ENCODE assay signal across 8 mouse cellular contexts in the genomic region with DNA sequence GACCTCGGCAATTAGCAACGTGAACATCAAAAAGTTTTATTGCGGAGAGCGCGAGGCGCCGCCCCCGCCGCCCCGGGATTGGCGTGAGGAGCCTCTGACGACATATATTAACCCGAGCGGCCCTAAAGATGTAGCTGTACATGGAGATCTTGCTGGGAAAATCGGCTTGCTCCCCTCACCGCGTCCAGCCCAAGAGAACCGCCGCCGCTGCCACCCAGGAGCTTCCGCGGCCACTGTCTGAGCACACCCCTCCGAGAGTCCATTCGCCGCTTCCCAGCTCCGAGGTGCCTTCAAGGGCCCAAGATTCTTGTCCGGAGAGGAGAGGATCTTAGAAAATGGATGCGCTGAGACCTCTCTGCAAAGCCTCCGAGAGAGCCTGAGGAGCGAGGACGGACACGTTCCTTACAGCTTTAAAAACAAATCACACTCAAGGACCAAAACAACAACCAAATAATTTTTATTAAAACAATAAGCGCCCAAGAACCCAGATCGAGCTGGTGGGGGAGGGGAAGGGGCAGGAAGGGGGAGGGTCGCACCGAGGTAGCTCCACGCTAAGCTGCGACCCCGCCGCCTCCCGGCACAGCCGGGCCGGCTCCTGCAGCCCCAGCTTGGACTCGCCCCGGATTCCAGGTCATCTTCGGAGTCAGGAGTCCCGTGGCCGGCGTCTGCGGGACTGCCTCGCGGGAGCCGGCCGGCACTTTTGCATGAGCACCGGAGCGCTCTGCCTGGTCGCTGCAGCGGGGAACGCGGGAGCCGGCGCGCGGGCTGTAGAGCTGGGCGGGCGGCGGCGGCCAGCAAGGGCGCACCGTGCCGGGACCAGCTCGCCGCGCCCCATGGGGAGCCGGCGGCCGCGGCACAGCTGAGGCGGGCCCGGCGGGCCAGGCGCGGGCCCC. TPM values are rescaled to one million over a fixed set of nuclear protein-coding genes. Genes with fewer than 3 reads are reported as not detected.
A peak's percentile ranks its signal among the peaks of the same experiment; 100 is the strongest.
DNase-seq lines count a peak whose midpoint lies in the region; ATAC-seq and TF ChIP-seq lines count a peak whose summit lies in the region.

Gene Hand2 (plus strand): TSS at position 133 of the 893 bp plus-strand sequence.

- peaks cover 96% of the 10 kb centered on the region for H3K27me3 ChIP-seq in kidney, postnatal 0 days (ENCODE audit: insufficient read depth, low read length)
- H3K27me3 ChIP-seq in embryonic facial prominence, embryonic 11.5 days (ENCODE audit: control insufficient read depth, insufficient read depth, low read length) = peaks cover 60% of the 10 kb centered on the region
- 0 out of 2 replicates have a peak, but pooled peaks cover 2% of the 10 kb centered on the region for H3K27me3 ChIP-seq in heart, embryonic 16.5 days (ENCODE audit: control insufficient read depth, insufficient read depth, low read length)
- peaks cover 96% of the 10 kb centered on the region for H3K27me3 ChIP-seq in liver, embryonic 12.5 days (replicated peaks)
- no peaks in the 10 kb centered on the region; the same call in 1 of the 2 replicates for H3K27me3 ChIP-seq in stomach, postnatal 0 days (ENCODE audit: control insufficient read depth, insufficient read depth, low read length)

- no peak for TF ChIP-seq CTCF in kidney, postnatal 0 days (IDR thresholded peaks at IDR 0.05; ENCODE audit: low read depth)
- TF ChIP-seq CTCF in stomach, postnatal 0 days (IDR thresholded peaks at IDR 0.05; ENCODE audit: low read depth) = no peak

- H3K4me1 ChIP-seq in kidney, postnatal 0 days (replicated peaks; ENCODE audit: insufficient read depth, low read length) = peaks cover 9% of the 10 kb centered on the region; the same call in 1 of the 2 replicates
- H3K4me1 ChIP-seq in embryonic facial prominence, embryonic 11.5 days (ENCODE audit: control insufficient read depth, insufficient read depth, low read length) = no peaks in the 10 kb centered on the region; the same call in 1 of the 2 replicates
- no peaks in the 10 kb centered on the region for H3K4me1 ChIP-seq in heart, embryonic 16.5 days (ENCODE audit: control insufficient read depth, insufficient read depth, low read length)
- no peaks in the 10 kb centered on the region for H3K4me1 ChIP-seq in liver, embryonic 12.5 days
- H3K4me1 ChIP-seq in stomach, postnatal 0 days (replicated peaks; ENCODE audit: control insufficient read depth, insufficient read depth) = no peaks in the 10 kb centered on the region; the same call in 1 of the 2 replicates

- DNase-seq in kidney, postnatal 0 days (ENCODE audit: low spot score) = no peak
- no peak for DNase-seq in kidney, adult 8-10 months
- peak; percentile 80 for DNase-seq in embryonic facial prominence, embryonic 11.5 days (ENCODE audit: low spot score)
- DNase-seq in stomach, postnatal 0 days (ENCODE audit: low spot score) = peak; percentile 59
- no peak for DNase-seq in cerebellum, adult 11 months
- no peak for DNase-seq in right cerebral cortex, postnatal 14 days

- H3K36me3 ChIP-seq in kidney, postnatal 0 days (ENCODE audit: insufficient read depth, low read length) = no peaks in the 10 kb centered on the region
- H3K36me3 ChIP-seq in embryonic facial prominence, embryonic 11.5 days (replicated peaks; ENCODE audit: control insufficient read depth, insufficient read depth, low read depth, low read length) = no peaks in the 10 kb centered on the region
- H3K36me3 ChIP-seq in heart, embryonic 16.5 days (ENCODE audit: control insufficient read depth, insufficient read depth) = no peaks in the 10 kb centered on the region
- no peaks in the 10 kb centered on the region for H3K36me3 ChIP-seq in liver, embryonic 12.5 days
- H3K36me3 ChIP-seq in stomach, postnatal 0 days (ENCODE audit: control insufficient read depth, insufficient read depth, low read length) = no peaks in the 10 kb centered on the region

- H3K4me3 ChIP-seq in kidney, postnatal 0 days (replicated peaks; ENCODE audit: low read depth, low read length) = peak within 1 kb of the TSS; percentile 30
- peak within 1 kb of the TSS; percentile 51 for H3K4me3 ChIP-seq in embryonic facial prominence, embryonic 11.5 days (ENCODE audit: low read depth, low read length)
- H3K4me3 ChIP-seq in heart, embryonic 16.5 days (ENCODE audit: low read length) = peak within 1 kb of the TSS; percentile 75
- peak within 1 kb of the TSS; percentile 51 for H3K4me3 ChIP-seq in liver, embryonic 12.5 days
- peak within 1 kb of the TSS; percentile 63 for H3K4me3 ChIP-seq in stomach, postnatal 0 days (ENCODE audit: low read depth, low read length)

- peak within 1 kb of the TSS; percentile 56 for H3K4me2 ChIP-seq in kidney, postnatal 0 days (ENCODE audit: low read length)
- H3K4me2 ChIP-seq in embryonic facial prominence, embryonic 11.5 days (ENCODE audit: low read depth, low read length) = peak within 1 kb of the TSS; percentile 64
- H3K4me2 ChIP-seq in heart, embryonic 16.5 days (ENCODE audit: low read depth, low read length) = peak within 1 kb of the TSS; percentile 72
- H3K4me2 ChIP-seq in liver, embryonic 12.5 days = peak within 1 kb of the TSS; percentile 52
- peak within 1 kb of the TSS; percentile 55 for H3K4me2 ChIP-seq in stomach, postnatal 0 days (replicated peaks; ENCODE audit: low read depth)

- WGBS in kidney, postnatal 0 days = under 1% methylated on average over 67 of the region's 83 CpGs
- under 1% methylated on average over 58 of the region's 83 CpGs for WGBS in embryonic facial prominence, embryonic 11.5 days
- WGBS in heart, embryonic 16.5 days = under 1% methylated on average over 83 of the region's 83 CpGs
- 1% methylated on average over 77 of the region's 83 CpGs for WGBS in liver, embryonic 12.5 days (ENCODE audit: insufficient replicate concordance)
- WGBS in stomach, postnatal 0 days = under 1% methylated on average over 62 of the region's 83 CpGs

- ATAC-seq in kidney, postnatal 0 days (replicated peaks; ENCODE audit: low FRiP score, low read depth) = peak; percentile 53; the same call in 1 of the 2 replicates
- peak; percentile 50; the same call in 1 of the 2 replicates for ATAC-seq in embryonic facial prominence, embryonic 11.5 days (replicated peaks; ENCODE audit: insufficient number of reproducible peaks, low FRiP score, low TSS enrichment, low read depth)
- ATAC-seq in heart, embryonic 16.5 days (replicated peaks; ENCODE audit: extremely low read depth, insufficient read depth, low FRiP score) = peak; percentile 84
- ATAC-seq in liver, embryonic 12.5 days = no peak
- peak; percentile 69 for ATAC-seq in stomach, postnatal 0 days (ENCODE audit: low FRiP score, low TSS enrichment)

- no peaks in the 10 kb centered on the region for H3K9me3 ChIP-seq in kidney, postnatal 0 days (replicated peaks; ENCODE audit: low read length)
- H3K9me3 ChIP-seq in embryonic facial prominence, embryonic 11.5 days (replicated peaks; ENCODE audit: control insufficient read depth, low read length) = no peaks in the 10 kb centered on the region
- H3K9me3 ChIP-seq in heart, embryonic 16.5 days (replicated peaks; ENCODE audit: control insufficient read depth, low read length) = no peaks in the 10 kb centered on the region
- H3K9me3 ChIP-seq in liver, embryonic 12.5 days (replicated peaks) = no peaks in the 10 kb centered on the region
- H3K9me3 ChIP-seq in stomach, postnatal 0 days (ENCODE audit: control insufficient read depth, low read length) = no peaks in the 10 kb centered on the region

- H3K27ac ChIP-seq in kidney, postnatal 0 days = no peak within 1 kb of the TSS
- peak within 1 kb of the TSS; percentile 78 for H3K27ac ChIP-seq in embryonic facial prominence, embryonic 11.5 days (replicated peaks; ENCODE audit: low read depth, low read length)
- peak within 1 kb of the TSS; percentile 95 for H3K27ac ChIP-seq in heart, embryonic 16.5 days (ENCODE audit: low read length)
- peak within 1 kb of the TSS; percentile 75 for H3K27ac ChIP-seq in liver, embryonic 12.5 days
- peak within 1 kb of the TSS; percentile 81 for H3K27ac ChIP-seq in stomach, postnatal 0 days (replicated peaks)

- H3K9ac ChIP-seq in kidney, postnatal 0 days (ENCODE audit: low read depth, low read length) = no peak within 1 kb of the TSS
- H3K9ac ChIP-seq in embryonic facial prominence, embryonic 11.5 days (replicated peaks; ENCODE audit: low read length) = peak within 1 kb of the TSS; percentile 70
- H3K9ac ChIP-seq in heart, embryonic 16.5 days (ENCODE audit: low read length) = peak within 1 kb of the TSS; percentile 92
- peak within 1 kb of the TSS; percentile 61 for H3K9ac ChIP-seq in liver, embryonic 12.5 days
- peak within 1 kb of the TSS; percentile 79 for H3K9ac ChIP-seq in stomach, postnatal 0 days (ENCODE audit: low read length)

- TF ChIP-seq EP300 in stomach, postnatal 0 days (optimal IDR thresholded peaks at IDR 0.05) = no peak

RNA-seq across cellular contexts. Expression of gene Hand2, which starts in this region (rescaled TPM):
- polyA plus RNA-seq in kidney, postnatal 0 days (2015; fragmentation: Nextera tagmentation; extraction: Ambion mirVana) = not detected in 2 replicates
- polyA plus RNA-seq in embryonic facial prominence, embryonic 11.5 days (2014; fragmentation: Nextera tagmentation; extraction: Ambion mirVana) = 8.3 and 8.7 TPM in 2 replicates
- polyA plus RNA-seq in heart, embryonic 16.5 days (2015; fragmentation: Nextera tagmentation; extraction: Ambion mirVana) = 9.0 and 9.3 TPM in 2 replicates
- 2.5 and 2.6 TPM in 2 replicates for polyA plus RNA-seq in liver, embryonic 12.5 days (2016; fragmentation: Nextera tagmentation; extraction: Ambion mirVana)
- 6.8 and 7.7 TPM in 2 replicates for polyA plus RNA-seq in stomach, postnatal 0 days (2015; fragmentation: Nextera tagmentation; extraction: Ambion mirVana)

Comparison
In these comparisons a context has a peak if more than half of its experiments do, and no peak if none do; other contexts are left out.
1. Peak in ATAC-seq, H3K4me3 ChIP-seq and H3K4me2 ChIP-seq in kidney, postnatal 0 days; RNA of the gene not detected or under 1 TPM.
2. DNase-seq: peak in embryonic facial prominence, embryonic 11.5 days (single experiment) and stomach, postnatal 0 days (single experiment); none in kidney, postnatal 0 days (single experiment), kidney, adult 8-10 months (0 of 2), cerebellum, adult 11 months (single experiment) and right cerebral cortex, postnatal 14 days (single experiment).
3. Peak in every context shown above with its lines, with median percentiles within 50 percentile points of each other: H3K4me2 ChIP-seq and H3K4me3 ChIP-seq.